Mouse (Mus musculus): ENCODE measurements around the gene Alpi. TPM values are rescaled to one million over a fixed set of nuclear protein-coding genes. Genes with fewer than 3 reads are reported as not detected.

Alpi gene
- polyA plus RNA-seq (2012; ENCODE audit: insufficient read depth, low replicate concordance), result not detected in 2 replicates

DNA sequence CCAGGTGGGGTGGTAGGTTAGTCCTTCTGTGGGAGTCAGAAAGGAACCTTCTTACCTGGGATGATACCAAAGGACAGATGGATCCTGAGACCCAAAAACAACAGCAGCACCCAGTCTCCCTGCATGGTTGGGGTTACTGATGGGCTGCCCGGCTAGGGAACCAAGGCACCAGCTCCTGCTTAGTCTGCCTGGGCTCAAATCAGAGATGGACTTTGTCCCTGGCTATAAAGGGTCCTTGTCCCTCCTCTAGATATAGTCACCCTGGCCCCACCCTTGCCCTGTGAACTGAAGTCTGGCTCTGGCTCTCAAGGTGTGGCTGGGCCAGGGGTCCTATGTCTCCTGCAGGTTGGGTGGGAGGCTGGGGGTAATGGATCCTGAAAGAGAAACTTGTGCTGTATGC lies at the start of gene Alpi:
TSS of gene Alpi (minus strand) at position 196 of the 400 bp plus-strand sequence.
- Histone ChIP-seq H3K27me3 (replicated peaks) (peaks cover 60% of the 10 kb centered on the region), H3K4me1 (peaks cover 14% of the 10 kb centered on the region; the same call in 1 of the 2 replicates), H3K36me3 (replicated peaks; ENCODE audit: low read length) (no peaks in the 10 kb centered on the region), H3K9me3 (no peaks in the 10 kb centered on the region), H3K4me3 (replicated peaks) (no peak within 1 kb of the TSS)
- TF ChIP-seq GATA1 (IDR thresholded peaks at IDR 0.05; ENCODE audit: borderline replicate concordance, low read length) (no peak), FLI1 (IDR thresholded peaks at IDR 0.05; ENCODE audit: low read length) (no peak)

DNA sequence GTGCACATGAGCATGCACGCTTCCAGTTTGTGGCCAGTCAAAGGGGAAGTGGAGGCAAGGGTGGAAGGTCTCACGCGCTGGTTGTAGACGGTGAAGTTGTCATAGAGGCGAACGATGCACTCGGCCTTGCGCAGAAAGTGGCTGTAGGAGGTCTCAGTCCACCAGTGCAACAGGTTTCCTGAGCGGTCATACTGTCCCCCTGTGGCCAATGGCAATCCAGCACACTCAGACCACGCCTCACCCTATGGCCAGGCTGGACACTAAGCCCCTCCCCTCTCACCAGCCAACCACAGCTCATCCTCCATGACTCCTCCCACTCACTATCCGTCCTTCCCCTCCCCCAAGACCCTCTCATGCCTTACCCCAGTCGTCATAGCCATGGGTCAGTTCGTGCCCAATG lies 48.0 kb upstream of the Alpi start:
- peaks cover 97% of the 10 kb centered on the region for H3K27me3 ChIP-seq (replicated peaks)
- TF ChIP-seq GATA1 (IDR thresholded peaks at IDR 0.05; ENCODE audit: borderline replicate concordance, low read length), result no peak
- TF ChIP-seq FLI1 (IDR thresholded peaks at IDR 0.05; ENCODE audit: low read length), result no peak
- H3K4me1 ChIP-seq, result peaks cover 13% of the 10 kb centered on the region
- H3K9me3 ChIP-seq, result no peaks in the 10 kb centered on the region
- peak overlapping the region; percentile 80 for H3K4me3 ChIP-seq (replicated peaks)
- H3K36me3 ChIP-seq (replicated peaks; ENCODE audit: low read length), result no peaks in the 10 kb centered on the region

DNA sequence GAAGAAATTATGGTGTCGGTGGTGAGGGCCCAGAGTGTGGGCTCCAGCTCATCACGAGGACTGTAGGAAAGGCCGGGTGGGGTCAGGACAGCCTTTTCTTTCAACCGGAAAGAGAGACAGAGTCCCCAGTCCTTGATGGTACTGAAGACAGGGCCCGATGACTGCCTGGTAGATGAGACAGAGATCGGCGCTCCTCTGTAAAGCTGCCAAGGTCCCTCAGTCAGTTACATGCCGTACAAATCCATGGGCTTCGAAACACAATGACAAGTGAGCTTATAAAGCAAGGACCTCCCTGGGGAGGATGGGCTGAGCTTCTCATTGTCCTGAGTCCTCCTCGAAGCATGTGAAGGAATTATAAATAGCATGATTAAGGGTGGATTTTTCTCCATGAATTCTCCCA lies 41.7 kb upstream of the Alpi start:
- Histone ChIP-seq H3K36me3 (replicated peaks; ENCODE audit: low read length) (no peaks in the 10 kb centered on the region), H3K4me3 (replicated peaks) (no peak overlapping the region), H3K4me1 (no peaks in the 10 kb centered on the region), H3K27me3 (replicated peaks) (peaks cover 65% of the 10 kb centered on the region), H3K9me3 (no peaks in the 10 kb centered on the region)
- TF ChIP-seq GATA1 (IDR thresholded peaks at IDR 0.05; ENCODE audit: borderline replicate concordance, low read length), result no peak
- no peak for TF ChIP-seq FLI1 (IDR thresholded peaks at IDR 0.05; ENCODE audit: low read length)

DNA sequence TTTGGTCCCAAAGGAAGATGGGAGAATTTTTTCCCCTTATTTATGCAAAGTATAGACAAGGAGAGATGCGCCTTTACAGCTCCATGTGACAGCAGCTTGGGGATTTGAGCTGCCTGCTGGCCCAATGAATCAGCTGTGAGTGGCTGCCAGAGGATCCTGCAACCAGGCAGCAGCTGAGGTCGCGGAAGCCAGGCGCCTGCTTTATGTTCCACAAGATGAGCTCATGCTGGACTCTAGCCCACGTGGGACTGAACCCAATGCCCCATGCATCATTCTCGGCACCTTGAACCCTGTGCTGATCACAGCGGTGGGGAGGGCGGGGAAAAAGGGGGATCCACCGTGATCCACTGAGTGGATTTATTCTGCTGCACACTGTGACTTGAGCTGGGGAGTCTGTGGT lies 41.0 kb upstream of the Alpi start:
- TF ChIP-seq GATA1 (IDR thresholded peaks at IDR 0.05; ENCODE audit: borderline replicate concordance, low read length), result no peak
- no peak for TF ChIP-seq FLI1 (IDR thresholded peaks at IDR 0.05; ENCODE audit: low read length)
- H3K36me3 ChIP-seq (replicated peaks; ENCODE audit: low read length), result no peaks in the 10 kb centered on the region
- no peak overlapping the region for H3K4me3 ChIP-seq (replicated peaks)
- H3K27me3 ChIP-seq (replicated peaks), result peaks cover 58% of the 10 kb centered on the region
- no peaks in the 10 kb centered on the region for H3K4me1 ChIP-seq
- H3K9me3 ChIP-seq, result no peaks in the 10 kb centered on the region

DNA sequence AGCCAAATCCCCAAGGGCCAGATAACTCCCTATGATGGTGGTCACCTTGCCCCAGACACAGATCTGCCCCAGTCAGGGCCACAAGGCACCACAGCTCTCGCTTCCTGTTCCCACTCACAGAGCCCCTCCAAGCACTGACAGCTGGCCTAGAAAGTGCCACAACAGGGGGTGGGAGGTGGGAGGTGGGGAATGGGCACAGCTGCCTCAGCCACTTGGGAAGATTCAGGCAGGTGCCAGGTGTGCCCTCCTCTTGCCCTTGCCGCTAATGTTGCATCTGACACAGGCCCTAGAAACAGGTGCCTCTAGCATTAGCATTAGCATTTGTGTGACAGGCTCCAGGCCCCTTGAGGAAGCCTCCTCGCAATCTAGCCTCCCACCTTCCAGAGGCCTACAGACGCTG lies 40.1 kb upstream of the Alpi start:
- no peak overlapping the region for H3K4me3 ChIP-seq (replicated peaks)
- no peak for TF ChIP-seq GATA1 (IDR thresholded peaks at IDR 0.05; ENCODE audit: borderline replicate concordance, low read length)

DNA sequence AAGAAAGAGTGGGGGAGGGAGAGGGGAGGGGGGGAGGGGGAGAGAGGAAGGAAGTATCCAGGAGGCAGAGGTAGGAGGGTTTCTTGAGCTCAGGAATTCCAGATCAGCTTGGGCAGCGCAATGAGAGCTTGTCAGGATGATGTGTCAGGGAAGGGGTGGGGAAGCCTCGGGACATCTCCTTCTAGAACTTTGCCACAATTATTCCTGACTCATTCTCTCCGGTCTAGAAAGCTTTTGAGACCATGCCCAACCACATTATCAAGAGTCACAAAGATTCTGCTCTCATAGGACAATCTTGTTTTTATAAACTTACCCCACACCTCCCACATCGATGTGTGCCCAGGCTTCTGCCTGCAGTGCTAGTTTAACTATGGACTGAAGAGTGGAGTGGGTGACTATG lies 30.4 kb upstream of the Alpi start:
- Histone ChIP-seq H3K4me1 (peaks cover 8% of the 10 kb centered on the region; the same call in 1 of the 2 replicates), H3K9me3 (peaks cover 10% of the 10 kb centered on the region; the same call in 1 of the 2 replicates), H3K27me3 (replicated peaks) (peaks cover 34% of the 10 kb centered on the region), H3K36me3 (replicated peaks; ENCODE audit: low read length) (no peaks in the 10 kb centered on the region), H3K4me3 (replicated peaks) (no peak overlapping the region)
- no peak for TF ChIP-seq FLI1 (IDR thresholded peaks at IDR 0.05; ENCODE audit: low read length)
- TF ChIP-seq GATA1 (IDR thresholded peaks at IDR 0.05; ENCODE audit: borderline replicate concordance, low read length), result no peak

More for the DNA sequence above, 40.1 kb upstream of the Alpi start:
- Histone ChIP-seq H3K36me3 (replicated peaks; ENCODE audit: low read length) (no peaks in the 10 kb centered on the region), H3K4me1 (no peaks in the 10 kb centered on the region), H3K9me3 (no peaks in the 10 kb centered on the region), H3K27me3 (replicated peaks) (peaks cover 50% of the 10 kb centered on the region)

DNA sequence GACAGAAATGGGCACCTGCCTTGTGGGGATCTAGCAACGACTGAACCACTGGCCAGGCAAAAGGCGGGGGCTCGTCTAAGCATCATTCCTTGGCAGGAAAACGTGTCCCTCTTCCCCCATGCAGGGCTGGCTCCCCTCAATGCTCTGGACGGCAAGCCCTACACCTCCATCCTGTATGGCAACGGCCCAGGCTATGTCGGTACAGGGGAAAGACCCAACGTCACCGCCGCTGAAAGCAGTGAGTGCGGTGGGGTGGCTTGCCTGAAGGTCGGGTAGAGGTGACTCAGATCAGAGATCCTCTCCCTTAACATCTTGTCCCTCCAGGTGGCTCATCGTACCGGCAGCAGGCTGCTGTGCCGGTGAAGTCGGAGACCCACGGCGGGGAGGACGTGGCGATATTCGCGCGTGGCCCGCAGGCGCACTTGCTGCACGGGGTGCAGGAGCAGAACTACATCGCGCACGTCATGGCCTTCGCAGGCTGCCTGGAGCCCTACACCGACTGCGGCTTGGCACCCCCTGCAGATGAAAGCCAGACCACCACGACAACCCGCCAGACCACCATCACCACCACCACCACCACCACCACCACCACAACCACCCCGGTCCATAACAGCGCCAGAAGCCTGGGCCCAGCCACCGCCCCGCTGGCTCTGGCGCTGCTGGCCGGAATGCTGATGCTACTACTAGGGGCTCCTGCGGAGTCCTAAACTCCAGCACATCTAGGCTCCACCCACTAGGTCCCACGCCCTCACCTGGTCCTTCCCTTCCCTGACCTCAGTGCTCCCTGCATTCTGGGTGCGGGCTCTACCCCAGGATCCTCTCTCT lies 26.0 kb upstream of the Alpi start:
- peaks cover 9% of the 10 kb centered on the region; the same call in 1 of the 2 replicates for H3K4me1 ChIP-seq
- peak overlapping the region; percentile 42 for H3K4me3 ChIP-seq (replicated peaks)
- H3K36me3 ChIP-seq (replicated peaks; ENCODE audit: low read length), result no peaks in the 10 kb centered on the region
- peaks cover 11% of the 10 kb centered on the region; the same call in 1 of the 2 replicates for H3K9me3 ChIP-seq
- H3K27me3 ChIP-seq (replicated peaks), result peaks cover 65% of the 10 kb centered on the region
- TF ChIP-seq GATA1 (IDR thresholded peaks at IDR 0.05; ENCODE audit: borderline replicate concordance, low read length) (no peak), FLI1 (IDR thresholded peaks at IDR 0.05; ENCODE audit: low read length) (no peak)

DNA sequence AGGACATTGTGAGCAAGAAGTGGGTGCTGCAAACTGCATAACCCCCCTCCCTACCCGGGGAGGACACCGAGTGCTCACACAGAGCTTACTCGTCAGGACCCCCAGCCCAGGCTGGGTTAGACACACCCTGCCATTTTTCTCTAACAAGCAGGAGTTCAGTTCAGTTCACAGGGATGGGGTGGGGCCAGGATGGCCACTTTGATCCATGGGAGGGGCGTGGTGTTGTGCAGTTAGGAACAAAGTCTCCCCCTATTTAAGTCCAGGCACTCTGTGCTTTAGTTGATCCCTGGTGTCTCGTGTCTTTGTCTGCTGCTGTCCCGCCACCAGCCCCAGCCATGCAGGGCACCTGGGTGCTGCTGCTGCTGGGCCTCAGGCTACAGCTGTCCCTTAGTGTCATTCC lies 23.3 kb upstream of the Alpi start, which contains the start of gene Akp3:
TSS of gene Akp3 (plus strand) at position 301 of the 400 bp plus-strand sequence.
- TF ChIP-seq GATA1 (IDR thresholded peaks at IDR 0.05; ENCODE audit: borderline replicate concordance, low read length), result no peak
- TF ChIP-seq FLI1 (IDR thresholded peaks at IDR 0.05; ENCODE audit: low read length), result no peak
- H3K36me3 ChIP-seq (replicated peaks; ENCODE audit: low read length), result no peaks in the 10 kb centered on the region
- peaks cover 9% of the 10 kb centered on the region; the same call in 1 of the 2 replicates for H3K4me1 ChIP-seq
- peaks cover 64% of the 10 kb centered on the region for H3K27me3 ChIP-seq (replicated peaks)
- H3K9me3 ChIP-seq, result peaks cover 11% of the 10 kb centered on the region; the same call in 1 of the 2 replicates
- H3K4me3 ChIP-seq (replicated peaks), result no peak within 1 kb of the TSS

DNA sequence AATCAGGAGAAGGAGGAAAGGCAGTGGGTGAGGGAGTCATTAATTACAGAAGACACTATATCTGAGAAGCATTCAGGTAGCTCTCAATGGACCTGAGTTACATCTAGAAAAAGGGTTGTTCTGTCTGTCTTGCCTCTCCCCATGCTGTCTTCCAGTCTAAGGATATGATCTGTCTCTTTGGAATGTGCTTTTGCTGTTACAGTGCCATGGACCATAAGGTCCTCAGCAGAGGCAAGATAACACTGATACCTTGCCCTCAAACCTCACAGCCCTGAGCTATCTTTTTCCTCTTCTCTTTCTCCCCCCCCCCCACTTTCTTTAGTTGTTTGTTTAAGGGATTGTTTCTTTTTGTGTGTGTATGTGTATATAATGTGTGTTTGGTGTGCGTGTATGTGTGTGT lies 13.4 kb upstream of the Alpi start:
- Histone ChIP-seq H3K4me3 (replicated peaks) (no peak overlapping the region), H3K36me3 (replicated peaks; ENCODE audit: low read length) (no peaks in the 10 kb centered on the region), H3K9me3 (no peaks in the 10 kb centered on the region), H3K4me1 (no peaks in the 10 kb centered on the region), H3K27me3 (replicated peaks) (peaks cover 26% of the 10 kb centered on the region)
- TF ChIP-seq GATA1 (IDR thresholded peaks at IDR 0.05; ENCODE audit: borderline replicate concordance, low read length), result no peak
- TF ChIP-seq FLI1 (IDR thresholded peaks at IDR 0.05; ENCODE audit: low read length), result no peak

DNA sequence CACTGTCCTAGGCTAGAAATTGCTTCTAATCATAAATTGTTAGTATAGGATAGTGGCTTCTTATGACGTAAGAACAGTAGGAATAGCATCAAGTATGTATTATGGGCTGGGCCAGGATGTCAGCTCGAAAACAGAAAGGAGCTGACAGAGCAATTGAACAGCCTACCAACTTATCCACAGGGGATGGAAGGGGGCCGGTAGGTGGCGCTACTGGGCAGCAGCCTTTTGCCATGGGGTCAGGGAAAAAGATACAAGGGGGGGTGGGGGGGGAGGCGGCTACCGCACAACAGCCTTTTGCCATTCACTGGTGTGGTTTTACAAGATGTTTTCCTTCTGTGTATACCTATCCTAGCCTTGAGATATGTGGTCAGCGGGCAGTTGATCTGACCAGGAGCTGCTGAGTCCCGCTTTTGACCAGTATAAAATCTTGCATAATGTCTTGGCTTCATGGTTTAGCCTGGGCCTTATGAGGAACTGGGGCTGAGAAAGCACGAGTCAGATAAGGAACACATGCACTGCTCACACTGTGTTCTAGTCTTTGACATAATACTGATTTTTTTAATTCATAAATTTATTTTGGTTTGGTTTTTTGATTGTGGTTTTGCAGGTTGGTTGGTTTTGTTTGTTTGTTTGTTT lies 10.4 kb upstream of the Alpi start:
- H3K9me3 ChIP-seq, result no peaks in the 10 kb centered on the region
- H3K4me3 ChIP-seq (replicated peaks), result no peak overlapping the region
- TF ChIP-seq FLI1 (IDR thresholded peaks at IDR 0.05; ENCODE audit: low read length) (no peak), GATA1 (IDR thresholded peaks at IDR 0.05; ENCODE audit: borderline replicate concordance, low read length) (no peak)
- peaks cover 32% of the 10 kb centered on the region for H3K27me3 ChIP-seq (replicated peaks)
- H3K4me1 ChIP-seq, result no peaks in the 10 kb centered on the region
- no peaks in the 10 kb centered on the region for H3K36me3 ChIP-seq (replicated peaks; ENCODE audit: low read length)

Data from megakaryocyte, embryonic 14.5 days (primary cell).